Mouse (Mus musculus) R1 (cell line): Measurements from ENCODE around the gene Borcs5.
"Not testable (repeated sequence)": the region's sequence is repeated elsewhere in the genome, so short reads cannot be mapped to it uniquely, and the experiment has no call there.

ENCODE experiments used
- DNase-seq: peaks from one replicate; pipeline ENCODE4 v3.0.0-alpha.2; 2018; ENCODE audit warnings: low read depth, low spot score

Gene Borcs5

DNA sequence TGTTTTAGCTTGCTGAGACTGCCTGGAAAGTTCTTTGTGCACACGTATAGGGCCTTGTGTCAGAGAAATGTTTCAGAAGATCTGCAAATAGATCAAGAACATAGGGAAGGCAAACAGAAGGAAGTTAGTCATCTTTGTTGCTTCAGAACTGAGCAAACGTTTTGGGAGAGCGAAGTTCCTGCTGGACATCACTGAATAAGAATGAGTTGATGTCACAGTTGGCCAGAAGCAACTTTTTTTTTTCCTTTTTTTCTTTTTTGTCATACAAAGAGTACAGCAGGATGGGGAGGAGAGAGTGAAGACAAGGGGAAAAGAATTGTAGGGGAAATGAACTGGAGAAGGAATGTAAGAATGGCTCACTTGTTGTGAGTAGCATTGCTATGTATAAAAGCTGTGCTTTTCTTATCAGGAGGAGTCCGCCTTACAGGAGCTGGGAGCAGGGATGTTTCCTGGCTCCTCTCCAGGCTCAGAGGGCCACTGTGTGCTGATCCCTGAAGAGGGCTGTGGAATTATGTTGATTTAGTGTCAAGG lies 31.6 kb downstream of the Borcs5 start:
- DNase-seq, result no peak

DNA sequence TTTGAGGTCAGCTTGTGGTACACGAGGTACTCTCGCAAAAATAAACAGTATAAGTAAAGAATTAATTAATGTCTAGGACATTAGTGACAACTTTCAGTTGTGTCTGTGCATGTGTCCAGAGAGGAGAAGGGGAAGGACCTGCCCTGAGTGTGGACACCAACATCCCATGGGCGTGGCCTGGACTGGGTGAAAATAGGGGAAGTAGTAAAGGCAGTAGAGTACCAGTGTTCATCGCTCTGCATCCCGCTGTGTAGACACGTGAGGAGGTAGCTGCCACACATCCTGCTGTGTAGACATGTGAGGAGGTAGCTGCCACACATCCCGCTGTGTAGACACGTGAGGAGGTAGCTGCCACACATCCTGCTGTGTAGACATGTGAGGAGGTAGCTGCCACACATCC lies 34.4 kb downstream of the Borcs5 start:
- DNase-seq, result not testable (repeated sequence)

DNA sequence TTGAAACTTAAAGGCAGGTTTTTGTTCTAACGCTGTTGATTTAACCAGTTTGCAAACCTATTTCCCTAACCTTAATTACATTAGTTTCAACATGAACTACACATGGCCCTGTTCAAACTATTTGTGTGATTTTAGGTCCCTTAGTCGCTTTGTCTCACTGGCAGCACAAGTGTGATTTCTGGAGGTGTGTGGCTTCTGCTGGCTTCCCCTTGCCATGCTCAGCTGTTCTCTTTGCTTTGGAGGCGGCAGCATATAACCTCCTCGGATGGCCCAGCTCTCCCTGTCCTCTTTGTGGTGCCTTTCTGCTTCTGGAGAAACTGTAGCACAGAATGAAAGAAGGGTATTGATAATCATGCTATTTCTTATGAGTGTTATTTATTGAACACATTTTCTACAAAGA lies 38.2 kb downstream of the Borcs5 start:
- DNase-seq, result no peak

DNA sequence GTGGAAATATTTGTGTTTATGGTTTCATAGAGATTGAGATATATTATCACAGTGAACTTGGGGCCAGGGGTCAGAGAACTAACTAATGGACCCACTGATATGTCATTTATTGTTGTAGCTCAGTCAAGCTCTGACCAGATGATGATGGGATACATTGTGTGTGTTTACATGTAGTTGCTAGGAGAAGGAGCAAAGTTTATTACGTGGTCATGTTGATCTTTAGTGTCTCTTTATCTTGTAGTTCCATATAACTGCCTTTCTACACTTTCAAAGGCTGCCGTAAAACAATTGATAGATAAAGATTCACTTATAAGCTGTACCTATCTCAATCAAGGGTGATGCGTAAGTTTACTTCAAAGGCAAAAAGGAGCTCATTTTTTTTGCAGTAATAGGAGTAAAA lies 38.7 kb downstream of the Borcs5 start:
- DNase-seq, result no peak

DNA sequence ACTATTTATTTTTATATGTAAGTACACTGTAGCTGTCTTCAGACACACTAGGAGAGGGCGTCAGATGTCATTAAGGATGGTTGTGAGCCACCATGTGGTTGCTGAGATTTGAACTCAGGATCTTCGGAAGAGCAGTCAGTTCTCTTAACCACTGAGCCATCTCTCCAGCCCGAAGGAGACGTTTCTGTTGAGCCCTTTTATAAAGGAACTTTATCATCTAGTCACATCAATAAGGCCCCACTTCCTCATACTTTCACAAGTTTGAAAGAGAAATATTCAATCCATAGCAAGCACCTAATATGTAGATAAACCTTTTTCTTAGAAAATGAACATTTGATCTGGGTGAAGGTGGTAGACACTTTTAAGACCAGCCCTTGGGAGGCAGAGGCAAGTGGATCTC lies 40.0 kb downstream of the Borcs5 start:
- DNase-seq, result not testable (repeated sequence)

DNA sequence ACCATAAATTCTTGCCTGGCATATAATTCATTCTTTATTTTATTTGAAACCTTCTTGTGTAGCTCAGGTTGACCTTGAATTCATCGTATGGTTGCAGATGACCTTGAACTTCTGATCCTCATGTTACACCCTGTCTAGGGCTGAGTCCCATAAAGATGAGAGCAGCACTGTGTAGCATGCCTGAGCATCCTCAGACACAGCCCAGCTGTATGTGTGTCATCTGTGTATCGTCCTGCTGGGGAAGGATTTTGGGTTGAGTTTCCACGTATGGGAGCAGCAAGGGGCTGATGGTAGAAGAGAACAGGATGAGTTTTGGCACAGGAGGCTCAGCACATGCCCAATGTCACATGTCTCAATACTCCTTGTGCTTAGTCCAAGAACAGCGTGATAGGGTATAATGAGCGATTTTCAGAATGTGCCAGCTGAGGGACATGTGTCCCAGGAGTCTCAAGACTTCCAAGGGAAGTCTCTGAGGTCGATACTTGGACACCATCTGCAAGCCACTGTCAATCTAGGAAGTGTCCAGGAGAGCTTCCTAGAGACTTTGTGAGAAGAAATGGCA lies 45.1 kb downstream of the Borcs5 start:
- DNase-seq, result no peak

DNA sequence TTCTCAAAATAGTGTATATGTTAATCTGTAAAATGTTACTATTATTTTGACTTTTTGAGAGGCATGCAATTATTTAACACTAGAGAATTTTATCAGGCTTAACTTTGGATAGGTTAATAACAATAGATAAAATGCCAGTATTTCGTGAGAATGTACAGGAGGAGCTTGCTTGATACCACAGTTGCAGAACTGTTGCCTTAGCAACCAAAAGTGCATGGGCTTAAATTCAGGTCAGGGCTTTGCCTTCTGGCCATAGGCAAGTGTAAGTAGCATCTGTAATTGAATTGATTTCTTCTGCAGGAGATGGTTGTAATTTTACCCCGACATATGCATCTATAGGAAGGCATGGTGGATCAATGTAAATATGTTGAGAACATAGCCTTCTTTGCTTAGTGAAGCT lies 45.7 kb downstream of the Borcs5 start:
- DNase-seq, result no peak

DNA sequence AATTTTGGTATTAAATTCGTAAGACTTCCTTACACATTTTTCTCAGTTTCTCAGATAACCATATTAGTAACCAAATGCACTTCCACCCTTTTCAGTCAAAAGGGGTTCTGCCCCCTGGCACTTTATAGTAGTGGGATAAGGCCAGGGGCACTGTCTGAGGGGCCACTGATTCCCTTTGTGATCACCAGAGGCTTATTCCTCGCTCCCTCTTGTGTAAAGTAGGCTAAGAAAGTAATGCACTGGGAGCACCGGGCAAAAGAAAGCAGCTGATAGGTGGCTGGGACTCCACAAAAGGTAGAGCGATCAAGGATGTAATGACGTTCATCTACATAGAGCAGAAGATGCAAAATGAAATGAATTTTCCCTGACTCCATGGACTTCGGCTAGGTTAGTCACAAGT lies 46.2 kb downstream of the Borcs5 start:
- no peak for DNase-seq

DNA sequence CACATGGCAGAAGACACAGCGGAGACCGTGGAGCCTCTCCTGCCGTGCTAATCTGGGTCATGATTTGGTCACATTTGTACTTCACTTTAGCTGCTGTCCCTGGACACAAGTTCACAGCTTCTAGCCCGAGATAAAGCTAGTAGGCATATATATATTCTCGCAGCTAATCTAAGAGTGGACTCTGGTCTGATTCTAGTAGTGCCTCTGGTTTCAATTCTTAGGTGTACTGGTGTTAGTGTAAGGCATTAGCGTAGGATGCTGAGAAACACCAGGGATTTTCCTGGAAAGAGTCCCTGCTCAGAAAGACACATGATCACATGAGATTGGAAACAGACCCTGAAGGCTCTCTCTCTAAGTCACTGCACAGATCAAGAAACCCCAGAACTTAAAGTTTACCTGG lies 55.2 kb downstream of the Borcs5 start:
- no peak for DNase-seq

DNA sequence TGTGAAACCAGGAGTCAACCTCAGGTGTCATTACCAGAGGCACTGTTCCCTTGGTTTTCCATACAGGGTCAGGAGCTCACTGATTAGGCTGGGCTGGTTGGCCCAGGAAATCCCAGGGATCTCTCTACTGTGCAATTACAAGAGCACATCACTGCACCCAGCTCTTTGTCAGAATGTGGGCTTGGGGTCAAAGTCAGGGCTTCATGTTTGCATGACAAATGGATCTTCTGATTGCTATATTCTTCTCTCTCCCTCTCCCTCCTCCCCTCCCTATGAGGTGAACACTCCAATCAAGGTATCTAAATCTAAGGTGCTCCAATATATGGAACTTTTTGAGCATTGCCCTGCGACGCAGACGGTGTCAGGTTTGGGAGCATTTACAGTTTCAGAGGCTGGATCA lies 55.7 kb downstream of the Borcs5 start:
- peak; percentile 79 for DNase-seq

DNA sequence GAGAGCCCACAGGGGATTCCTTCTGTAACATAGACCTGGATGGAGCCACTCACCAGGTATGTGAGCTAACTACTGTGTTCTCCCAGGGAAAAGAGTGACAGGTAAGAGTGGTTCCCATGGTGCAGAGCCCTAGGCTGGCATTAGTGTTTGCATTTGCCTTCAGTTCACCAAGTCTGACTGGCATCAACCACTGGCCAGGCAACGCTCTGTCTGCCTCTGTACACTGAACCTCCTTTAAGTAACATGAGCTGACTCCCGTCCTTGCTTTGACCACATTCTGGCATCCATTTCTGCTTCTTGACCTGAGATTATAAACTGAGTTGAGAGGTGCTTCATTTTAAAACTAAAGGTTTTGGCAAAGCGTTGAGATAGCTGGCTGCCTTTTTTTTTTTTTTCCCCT lies 56.3 kb downstream of the Borcs5 start:
- DNase-seq, result no peak

DNA sequence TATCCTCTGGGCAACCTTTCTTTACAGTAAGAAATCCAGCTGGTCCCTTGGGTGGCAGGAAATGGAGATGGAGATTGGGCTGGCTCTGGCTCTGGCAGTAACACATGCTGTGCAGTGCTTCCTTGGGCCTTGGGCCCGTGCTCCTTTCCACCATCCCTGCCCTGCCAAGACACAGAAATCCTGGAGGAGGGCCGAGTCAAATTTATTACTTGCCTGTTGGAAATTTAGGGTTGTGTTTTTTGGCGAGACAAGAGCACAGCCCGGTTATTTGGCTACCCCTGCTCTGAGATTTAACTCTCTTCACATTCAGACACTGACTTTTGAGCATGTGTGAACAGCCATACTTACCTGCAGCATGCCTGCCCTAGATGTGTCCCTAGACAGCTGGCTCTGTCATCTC lies 56.8 kb downstream of the Borcs5 start:
- no peak for DNase-seq

DNA sequence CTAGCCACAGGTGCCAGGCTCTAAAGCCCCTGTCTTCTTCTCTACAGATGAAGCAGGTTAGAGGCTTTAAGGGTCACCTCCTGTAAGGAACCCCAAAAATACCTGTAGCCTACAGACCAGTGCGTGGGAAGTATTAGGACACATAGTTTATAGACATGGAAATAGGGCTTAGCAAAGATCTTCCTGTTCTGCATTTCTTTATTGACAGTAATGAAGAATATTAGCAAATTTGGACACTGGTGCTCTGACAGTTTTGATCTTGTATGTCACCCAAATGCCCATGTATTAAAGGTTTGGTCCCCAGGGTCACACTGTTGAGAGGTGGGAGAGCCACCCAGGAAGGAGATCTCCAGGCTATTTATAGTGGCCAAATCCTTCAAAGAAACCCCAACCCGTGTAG lies 57.2 kb downstream of the Borcs5 start:
- DNase-seq, result no peak

DNA sequence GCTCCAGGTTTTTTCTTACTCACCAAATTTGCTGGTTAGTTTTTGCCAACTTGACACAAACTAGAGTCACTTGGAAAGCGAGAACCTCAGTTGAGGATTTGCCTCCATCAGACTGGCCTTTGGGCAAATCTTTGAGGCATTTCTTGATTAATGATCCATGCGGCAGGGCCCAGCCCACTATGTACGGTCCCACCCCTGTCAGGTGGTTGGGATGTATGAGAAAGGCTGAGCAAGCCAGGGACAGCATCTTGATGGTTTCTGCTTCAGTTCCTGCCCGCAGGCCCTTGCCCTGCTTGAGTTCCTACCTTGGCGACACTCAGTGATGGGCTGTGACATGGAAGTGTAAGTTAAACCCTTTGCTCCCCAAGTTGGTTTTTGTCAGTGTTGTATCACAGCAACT lies 58.9 kb downstream of the Borcs5 start:
- no peak for DNase-seq

DNA sequence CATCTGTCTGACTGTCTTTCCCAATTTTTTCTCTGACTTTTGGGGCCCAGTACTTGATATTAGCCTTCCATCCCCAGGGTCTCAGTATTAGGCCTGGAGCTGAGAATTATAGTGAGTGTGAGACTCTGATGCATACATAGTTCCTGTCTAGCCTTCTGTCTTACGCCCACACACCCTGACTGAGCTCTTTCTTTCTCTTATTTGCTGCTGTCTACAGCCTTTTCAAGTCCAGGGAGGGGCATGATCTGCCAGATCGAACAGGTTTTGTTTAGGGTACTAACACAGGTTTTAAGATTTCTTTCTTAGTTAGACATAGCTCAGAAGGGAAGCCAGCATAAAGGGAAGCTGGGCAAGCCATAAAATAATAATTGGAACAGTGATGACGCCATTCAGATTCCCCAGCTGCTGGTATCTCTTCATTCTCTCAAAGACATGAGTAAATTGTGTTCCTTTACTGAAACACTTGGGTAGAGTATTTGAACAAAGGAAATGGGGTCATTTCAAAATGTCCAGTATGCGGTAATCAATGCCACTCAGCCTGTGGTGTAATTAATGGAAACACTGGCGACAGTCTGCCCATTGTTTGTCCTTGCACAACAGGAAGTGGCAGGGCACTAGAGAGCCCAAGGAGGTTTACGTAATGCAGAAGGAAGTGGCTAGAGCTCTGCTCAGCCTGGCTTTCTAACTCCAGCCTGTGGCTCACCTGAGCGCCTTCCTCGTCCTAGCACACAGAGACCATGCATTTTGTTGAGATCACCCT lies 61.3 kb downstream of the Borcs5 start:
- DNase-seq, result no peak

DNA sequence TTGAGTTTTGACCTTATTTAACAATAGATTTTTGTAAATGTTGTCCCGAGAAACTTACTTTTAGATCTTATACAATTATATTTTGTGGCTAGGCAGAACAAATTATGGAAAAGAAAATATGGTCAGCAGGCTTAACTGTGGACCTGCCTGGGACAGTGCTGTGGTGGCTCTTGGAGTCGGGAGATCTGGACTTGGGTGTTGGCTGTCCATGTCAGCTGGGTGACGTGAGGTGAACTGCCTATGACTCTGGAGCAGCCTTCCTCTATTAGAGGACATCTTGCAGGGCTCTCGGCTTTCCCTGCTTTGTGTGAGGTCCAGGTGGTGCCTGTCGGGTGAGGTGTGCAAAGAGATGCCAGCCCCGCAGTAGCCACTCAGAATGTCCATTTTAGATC lies 61.9 kb downstream of the Borcs5 start:
- no peak for DNase-seq

DNA sequence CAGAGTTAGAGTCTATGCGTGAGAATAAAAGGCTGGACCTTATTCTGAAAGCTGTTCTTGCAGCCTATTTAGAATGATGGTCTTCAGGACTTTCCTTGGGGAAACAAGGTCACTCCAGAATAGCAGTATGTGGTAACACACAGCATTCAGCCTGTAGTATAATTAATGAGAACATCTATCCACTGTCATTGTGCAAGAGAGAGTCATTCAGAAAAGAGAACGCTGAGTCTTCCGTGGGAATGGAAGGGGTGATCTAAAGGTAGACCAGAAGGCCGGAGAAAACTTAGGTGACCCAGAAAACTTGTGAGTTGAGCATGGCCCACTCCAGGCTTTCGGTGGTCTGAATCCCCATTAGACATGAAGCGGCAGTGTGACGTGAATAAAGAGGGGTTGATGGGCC lies 62.9 kb downstream of the Borcs5 start:
- no peak for DNase-seq

DNA sequence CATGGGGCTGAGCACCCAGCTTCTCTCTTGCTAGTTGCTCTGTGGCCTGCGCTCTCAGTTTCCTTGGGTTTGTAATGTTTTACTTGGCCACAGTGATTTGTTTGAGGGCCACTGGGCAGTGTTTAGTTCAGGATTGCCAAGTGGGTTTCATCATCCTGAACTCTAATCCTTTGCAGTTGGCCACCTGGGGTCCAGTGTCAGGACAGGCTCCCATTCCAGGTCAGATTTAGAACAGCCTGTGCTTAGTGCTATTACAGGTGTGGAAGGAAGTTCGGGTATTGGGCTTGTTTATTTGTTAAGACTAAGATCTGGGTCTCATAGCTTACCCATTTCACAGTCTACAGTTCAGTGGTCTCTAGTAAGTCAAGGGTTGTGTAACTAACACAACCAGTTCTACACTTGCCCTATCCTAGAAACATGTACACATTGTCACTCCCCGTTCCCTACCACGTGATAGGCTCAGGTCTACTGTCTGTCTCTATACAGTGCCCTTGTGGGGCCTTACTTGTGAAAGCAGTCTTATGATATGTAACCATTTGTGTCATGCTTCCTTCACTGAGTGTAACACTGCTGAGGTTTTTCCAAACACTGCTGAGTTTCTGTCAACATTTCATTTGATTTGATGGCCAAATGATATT lies 63.9 kb downstream of the Borcs5 start:
- DNase-seq, result no peak

DNA sequence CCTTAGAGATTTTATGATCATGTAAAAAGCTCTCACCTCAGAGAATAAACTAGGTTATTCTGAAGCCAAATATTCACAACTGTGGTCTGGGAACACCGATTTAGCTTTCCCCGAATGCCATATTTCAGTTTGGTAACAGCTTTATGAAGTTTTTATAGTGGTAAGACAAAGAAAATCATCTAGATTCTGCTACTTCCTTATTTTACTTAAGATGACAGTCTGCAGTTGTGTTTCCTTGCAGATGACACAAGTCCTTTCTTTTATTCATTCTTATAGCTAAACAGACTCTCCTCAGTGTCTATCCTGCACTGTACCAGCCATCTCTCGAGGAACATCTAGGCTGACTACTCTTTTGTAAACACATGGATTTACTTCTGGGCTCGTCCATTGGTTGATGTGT lies 67.2 kb downstream of the Borcs5 start:
- DNase-seq, result no peak

DNA sequence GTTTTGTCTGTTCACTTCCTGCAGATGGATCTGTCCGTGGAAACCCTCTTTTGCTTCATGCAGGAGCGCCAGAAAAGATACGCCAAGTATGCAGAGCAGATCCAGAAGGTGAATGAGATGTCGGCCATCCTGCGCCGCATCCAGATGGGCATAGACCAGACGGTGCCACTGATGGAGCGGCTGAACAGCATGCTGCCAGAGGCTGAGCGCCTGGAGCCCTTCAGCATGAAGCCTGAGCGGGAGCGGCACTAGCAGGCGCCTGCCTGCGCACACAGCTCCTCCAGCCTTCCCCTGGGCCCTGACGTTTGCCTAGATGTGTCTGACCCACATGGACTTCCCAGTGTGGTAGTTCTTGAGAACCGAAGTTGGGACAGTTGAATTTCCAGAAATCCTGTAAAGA lies 70.7 kb downstream of the Borcs5 start:
- peak; percentile 28 for DNase-seq

DNA sequence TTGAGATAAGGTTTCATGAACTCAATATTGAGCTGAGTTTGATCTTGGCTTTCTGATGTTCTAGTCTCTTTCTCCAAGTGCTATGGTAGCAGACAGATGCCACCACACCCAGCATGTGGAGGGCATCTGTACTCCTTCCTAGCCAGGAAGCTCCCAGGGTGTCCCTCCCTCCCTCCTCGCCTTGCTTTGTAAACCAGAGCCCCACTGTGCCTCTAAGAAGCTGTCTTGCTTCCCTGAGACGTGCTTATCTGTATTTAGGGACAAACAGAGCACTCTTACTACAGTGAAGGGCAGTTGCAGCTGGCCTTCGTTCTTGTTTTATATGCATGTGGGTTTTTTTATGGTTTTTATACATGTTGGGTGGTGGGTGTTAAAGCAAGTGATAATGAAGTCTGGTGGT lies 74.0 kb downstream of the Borcs5 start:
- DNase-seq, result no peak

DNA sequence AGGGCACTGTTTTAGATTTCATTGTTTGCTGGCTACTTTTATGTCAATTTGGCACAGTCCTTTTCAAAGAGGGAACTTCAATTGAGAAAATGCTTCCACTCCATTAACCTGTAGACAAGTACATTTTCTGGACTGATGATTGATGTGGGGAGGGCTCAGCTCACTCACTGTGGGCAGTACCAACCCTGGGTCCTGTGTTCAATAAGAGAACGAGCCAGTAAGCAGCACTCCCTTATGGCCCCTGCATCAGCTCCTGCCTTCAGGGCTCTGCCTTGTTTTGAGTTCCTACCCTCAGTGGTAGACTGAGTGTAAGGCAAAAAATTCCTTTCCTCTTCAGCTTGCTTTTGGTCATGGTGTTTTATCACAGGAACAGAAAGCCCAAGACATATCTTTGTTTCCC lies 74.6 kb downstream of the Borcs5 start:
- DNase-seq, result no peak

DNA sequence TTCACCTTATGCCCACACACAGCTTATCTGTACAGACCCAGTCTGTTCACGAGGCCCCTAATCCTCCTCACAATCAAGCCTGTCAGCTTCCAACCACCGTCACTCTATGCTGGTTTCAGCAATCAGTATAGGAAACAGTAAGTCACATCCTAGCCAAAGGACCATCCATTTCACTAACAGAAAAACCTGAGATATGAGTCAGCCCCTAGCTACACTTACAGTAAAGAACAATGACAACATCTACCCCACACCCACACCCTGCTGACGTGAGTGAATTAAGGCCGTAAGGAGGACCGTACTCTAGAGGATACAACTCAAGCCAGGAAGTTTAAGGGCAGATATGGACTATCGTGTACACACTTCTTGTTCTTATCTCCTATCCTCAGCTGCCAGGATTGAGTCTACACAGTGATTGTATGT lies 76.9 kb downstream of the Borcs5 start:
- DNase-seq, result no peak
